Mouse (Mus musculus): ENCODE data around the gene Sfmbt2.

DNA sequence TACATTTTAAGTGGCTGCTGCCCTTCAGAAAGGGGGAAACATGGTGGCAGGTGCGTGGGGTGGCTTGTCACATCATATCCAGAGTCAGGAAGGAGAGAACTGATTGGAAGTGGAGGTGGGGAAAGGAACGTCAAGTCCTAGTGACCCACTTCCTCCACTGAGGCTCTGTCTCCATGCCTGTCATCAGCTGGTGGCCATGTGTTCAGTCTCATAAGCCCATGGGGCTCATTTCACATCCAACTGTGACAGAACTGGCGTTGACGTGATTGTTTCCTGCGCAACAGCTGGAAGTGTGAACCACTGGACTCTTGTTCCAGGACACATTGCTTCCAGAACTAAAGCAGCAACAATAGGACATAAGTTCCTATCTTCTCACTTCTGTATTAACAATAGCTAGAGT is 40.1 kb upstream of the Sfmbt2 start:
- TF ChIP-seq CTCF (IDR thresholded peaks at IDR 0.05; ENCODE audit: low read depth, low read length) (no peak), TAL1 (conservative IDR thresholded peaks at IDR 0.05; ENCODE audit: low read depth, low read length) (no peak), POLR2AphosphoS5 (IDR thresholded peaks at IDR 0.05; ENCODE audit: insufficient replicate concordance, low read depth, low read length) (no peak)

All from G1E (cell line).